Mouse (Mus musculus) liver, embryonic 14.5 days (tissue): ENCODE results near the gene Creld1.

Source experiments
- CTCF ChIP-seq: IDR thresholded peaks from 2 replicates; pipeline ENCODE4 v1.5.1; 2016; ENCODE audit warnings: antibody characterized with exemption, low read depth, control low read depth
- EP300 ChIP-seq: IDR thresholded peaks from 2 replicates; pipeline ENCODE4 v1.6.1; 2016; ENCODE audit warnings: antibody characterized with exemption, low read depth

- TF ChIP-seq CTCF (no peak), EP300 (no peak)
Observed at GRCm38 (mm10) chr6:113464040-113464439, 19.1 kb upstream of the Creld1 start.
